8 mouse cellular contexts compared by ENCODE assay signal in the genomic region with DNA sequence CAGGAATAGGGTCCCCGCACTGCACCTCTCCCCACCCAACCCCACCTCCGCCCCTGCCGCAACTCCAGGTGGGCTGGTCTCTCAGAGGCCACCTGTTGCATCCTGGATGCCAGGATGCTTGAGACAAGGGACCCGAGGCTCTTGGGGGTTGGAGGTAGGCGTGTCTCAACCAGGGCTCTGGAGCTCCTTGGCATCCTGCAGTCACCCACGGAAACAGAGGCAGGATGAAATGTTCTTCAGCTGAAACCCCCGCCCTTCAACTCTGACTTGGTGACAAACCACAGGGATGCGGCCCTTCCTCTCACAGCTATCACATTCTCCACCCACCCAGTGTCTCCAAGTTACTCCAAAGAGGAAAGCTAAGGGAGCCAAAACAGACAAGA. TPM values are rescaled to one million over a fixed set of nuclear protein-coding genes. Genes with fewer than 3 reads are reported as not detected.
DNase-seq lines count a peak whose midpoint lies in the region; ATAC-seq and TF ChIP-seq lines count a peak whose summit lies in the region.

No protein-coding gene starts in this region.

- peak overlapping the region; percentile 51 for H3K9ac ChIP-seq in hindbrain, embryonic 11.5 days (ENCODE audit: low read depth, low read length)
- H3K9ac ChIP-seq in midbrain, embryonic 11.5 days (ENCODE audit: low read length), result peak overlapping the region; percentile 76

- peak; percentile 26 to 33 for DNase-seq in heart, adult 9 months (ENCODE audit: low spot score in 2 of 2)
- no peak for DNase-seq in heart, postnatal 14 days
- peak; percentile 17 for DNase-seq in brain, embryonic 14.5 days (ENCODE audit: low read depth)
- DNase-seq in hindbrain, embryonic 11.5 days (ENCODE audit: low spot score), result no peak
- peak; percentile 92 for DNase-seq in midbrain, embryonic 11.5 days (ENCODE audit: low spot score, missing footprints)
- no peak for DNase-seq in layer of hippocampus, postnatal 10 days (ENCODE audit: low spot score in 2 of 2)
- DNase-seq in thymus, adult 18-20 months, result no peak
- DNase-seq in gastrocnemius, postnatal 10 days, result no peak

- H3K9me3 ChIP-seq in hindbrain, embryonic 11.5 days (ENCODE audit: control insufficient read depth, low read length), result no peaks in the 10 kb centered on the region
- no peaks in the 10 kb centered on the region for H3K9me3 ChIP-seq in midbrain, embryonic 11.5 days (ENCODE audit: control insufficient read depth, low read length)

- intact Hi-C loops in heart, postnatal 14 days (cut with DNase I), result no loop called here

- peaks cover 4% of the 10 kb centered on the region; the same call in 1 of the 2 replicates for H3K4me1 ChIP-seq in hindbrain, embryonic 11.5 days (replicated peaks; ENCODE audit: control insufficient read depth, insufficient read depth, low read length)
- peaks cover 6% of the 10 kb centered on the region; the same call in 1 of the 2 replicates for H3K4me1 ChIP-seq in midbrain, embryonic 11.5 days (ENCODE audit: control insufficient read depth, insufficient read depth, low read length)

- H3K4me2 ChIP-seq in hindbrain, embryonic 11.5 days (replicated peaks; ENCODE audit: low read depth, low read length), result peak overlapping the region; percentile 99
- H3K4me2 ChIP-seq in midbrain, embryonic 11.5 days, result peak overlapping the region; percentile 80

- H3K36me3 ChIP-seq in hindbrain, embryonic 11.5 days (ENCODE audit: control insufficient read depth, insufficient read depth, low read length), result no peaks in the 10 kb centered on the region
- no peaks in the 10 kb centered on the region for H3K36me3 ChIP-seq in midbrain, embryonic 11.5 days (ENCODE audit: control insufficient read depth, insufficient read depth, low read length)

- no peak for ATAC-seq in hindbrain, embryonic 11.5 days (ENCODE audit: low FRiP score)
- ATAC-seq in midbrain, embryonic 11.5 days (ENCODE audit: low FRiP score), result peak; percentile 55

- H3K4me3 ChIP-seq in hindbrain, embryonic 11.5 days (ENCODE audit: low read depth, low read length), result peak overlapping the region; percentile 51
- peak overlapping the region; percentile 54 for H3K4me3 ChIP-seq in midbrain, embryonic 11.5 days (ENCODE audit: low read depth, low read length)

- TF ChIP-seq POLR2A in brain, embryonic 14.5 days (IDR thresholded peaks at IDR 0.05; ENCODE audit: borderline replicate concordance, extremely low read depth, insufficient read depth, insufficient read length, poor library complexity, severe bottlenecking), result no peak

- peaks cover 19% of the 10 kb centered on the region for H3K27me3 ChIP-seq in hindbrain, embryonic 11.5 days (ENCODE audit: control insufficient read depth, insufficient read depth, low read length)
- peaks cover 10% of the 10 kb centered on the region for H3K27me3 ChIP-seq in midbrain, embryonic 11.5 days (ENCODE audit: control insufficient read depth, insufficient read depth, low read length)

- no peak for TF ChIP-seq CTCF in brain, embryonic 14.5 days (IDR thresholded peaks at IDR 0.05; ENCODE audit: borderline replicate concordance, extremely low read depth, insufficient read depth, insufficient read length)

- no peak overlapping the region for H3K27ac ChIP-seq in hindbrain, embryonic 11.5 days (ENCODE audit: low read depth, low read length)
- no peak overlapping the region for H3K27ac ChIP-seq in midbrain, embryonic 11.5 days (ENCODE audit: low read depth, low read length)

- 15% methylated on average over 8 of the region's 8 CpGs for WGBS in hindbrain, embryonic 11.5 days
- 17% methylated on average over 8 of the region's 8 CpGs for WGBS in midbrain, embryonic 11.5 days

RNA-seq across cellular contexts. Expression of a gene that starts 1.0 kb away (rescaled TPM):
- 1 to 10 TPM; 3.2 to 6.6 TPM for total RNA-seq in heart, postnatal 14 days (2021)
- polyA plus RNA-seq in brain, embryonic 14.5 days (2012; rRNA removed), result 0.58 and 0.88 TPM in 2 replicates
- polyA plus RNA-seq in hindbrain, embryonic 11.5 days (2014; fragmentation: Nextera tagmentation; extraction: Ambion mirVana), result 0.49 and 1.1 TPM in 2 replicates
- 0.86 and 0.91 TPM in 2 replicates for polyA plus RNA-seq in midbrain, embryonic 11.5 days (2014; fragmentation: Nextera tagmentation; extraction: Ambion mirVana)
- 1 to 10 TPM; 3.8 to 4.5 TPM for total RNA-seq in layer of hippocampus, postnatal 10 days (2021)
- total RNA-seq in gastrocnemius, postnatal 10 days (2021), result 10 to 100 TPM; 15.9 to 17.5 TPM

RNA-seq across cellular contexts. Expression of a gene that starts 36.6 kb away (rescaled TPM):
- under 1 TPM; 0.76 to 0.79 TPM for total RNA-seq in heart, postnatal 14 days (2021)
- polyA plus RNA-seq in brain, embryonic 14.5 days (2012; rRNA removed), result 2.3 and 2.8 TPM in 2 replicates
- polyA plus RNA-seq in hindbrain, embryonic 11.5 days (2014; fragmentation: Nextera tagmentation; extraction: Ambion mirVana), result 1.4 and 1.8 TPM in 2 replicates
- 1.1 and 2.5 TPM in 2 replicates for polyA plus RNA-seq in midbrain, embryonic 11.5 days (2014; fragmentation: Nextera tagmentation; extraction: Ambion mirVana)
- total RNA-seq in layer of hippocampus, postnatal 10 days (2021), result 1 to 10 TPM; 7.4 to 8.4 TPM
- total RNA-seq in gastrocnemius, postnatal 10 days (2021), result 1 to 10 TPM in 1 of 2 experiments, under 1 TPM in 1; 0.63 to 1.5 TPM

RNA-seq across cellular contexts. Expression of a gene that starts 36.8 kb away (rescaled TPM):
- 1 to 10 TPM; 1.2 to 1.5 TPM for total RNA-seq in heart, postnatal 14 days (2021)
- polyA plus RNA-seq in brain, embryonic 14.5 days (2012; rRNA removed), result 3.3 and 3.9 TPM in 2 replicates
- polyA plus RNA-seq in hindbrain, embryonic 11.5 days (2014; fragmentation: Nextera tagmentation; extraction: Ambion mirVana), result 6.0 and 7.3 TPM in 2 replicates
- polyA plus RNA-seq in midbrain, embryonic 11.5 days (2014; fragmentation: Nextera tagmentation; extraction: Ambion mirVana), result 6.8 and 8.3 TPM in 2 replicates
- 1 to 10 TPM; 4.8 to 5.6 TPM for total RNA-seq in layer of hippocampus, postnatal 10 days (2021)
- 1 to 10 TPM; 1.1 to 1.6 TPM for total RNA-seq in gastrocnemius, postnatal 10 days (2021)

Comparison
In these comparisons a context has a peak if more than half of its experiments do, and no peak if none do; other contexts are left out.
1. DNase-seq: peak in heart, adult 9 months (2 of 2), brain, embryonic 14.5 days (single experiment) and midbrain, embryonic 11.5 days (single experiment); none in heart, postnatal 14 days (0 of 2), hindbrain, embryonic 11.5 days (single experiment), layer of hippocampus, postnatal 10 days (0 of 2), thymus, adult 18-20 months (0 of 2) and gastrocnemius, postnatal 10 days (single experiment).